Mouse (Mus musculus): ENCODE results near the gene Zmiz2.

DNA sequence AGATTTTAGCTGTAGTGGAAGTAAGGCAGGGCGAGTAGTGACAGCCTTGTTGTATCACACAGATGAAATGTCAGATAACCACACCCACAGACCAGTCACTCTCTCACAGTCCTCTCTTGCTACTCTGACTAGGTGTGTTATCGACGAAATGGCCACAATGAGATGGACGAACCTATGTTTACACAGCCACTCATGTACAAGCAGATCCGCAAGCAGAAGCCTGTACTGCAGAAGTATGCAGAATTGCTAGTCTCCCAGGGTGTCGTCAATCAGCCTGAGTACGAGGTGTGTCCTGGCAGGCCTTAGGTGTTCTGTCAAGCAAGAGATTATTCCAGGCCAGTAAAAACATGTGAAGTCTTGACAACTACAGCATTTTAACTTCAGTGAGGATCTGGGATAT is 41.9 kb upstream of the Zmiz2 start:
- TF ChIP-seq POLR2A (IDR thresholded peaks at IDR 0.05; ENCODE audit: control insufficient read depth in 1 of 2, insufficient read depth in 1 of 2, low read depth in 1 of 2, low read length in 2 of 2, poor library complexity in 1 of 2) (no peak), JUND (IDR thresholded peaks at IDR 0.05; ENCODE audit: low read depth, low read length) (no peak), CTCF (IDR thresholded peaks at IDR 0.05 in 2 of 3, conservative IDR thresholded peaks at IDR 0.05 in 1 of 3; ENCODE audit: control insufficient read depth in 1 of 3, insufficient read depth in 1 of 3, low read depth in 2 of 3, low read length in 3 of 3, poor library complexity in 1 of 3, severe bottlenecking in 1 of 3) (no peak), MXI1 (IDR thresholded peaks at IDR 0.05; ENCODE audit: low read depth, low read length) (no peak), POLR2AphosphoS2 (IDR thresholded peaks at IDR 0.05; ENCODE audit: low read length) (no peak), ZC3H11A (IDR thresholded peaks at IDR 0.05; ENCODE audit: low read depth, low read length) (no peak), MAFK (IDR thresholded peaks at IDR 0.05; ENCODE audit: borderline replicate concordance, low read depth, low read length) (no peak), MAX (IDR thresholded peaks at IDR 0.05; ENCODE audit: low read length) (no peak), E2F4 (IDR thresholded peaks at IDR 0.05; ENCODE audit: borderline replicate concordance, low read depth, low read length) (no peak)

All from MEL (cell line).